Mouse (Mus musculus): ENCODE measurements around the gene Snx8. TPM values are rescaled to one million over a fixed set of nuclear protein-coding genes. Genes with fewer than 3 reads are reported as not detected.

Snx8 gene
- polyA plus RNA-seq, 1 experiment, result 8.7 TPM

- no peaks in the 10 kb centered on the region for H3K4me1 ChIP-seq (ENCODE audit: control insufficient read depth, insufficient read depth, low read length)
Measured at GRCm38 (mm10) chr5:140408801-140409200, 19.7 kb upstream of the Snx8 start.

GRCm38 (mm10) chr5:140406666-140407065 lies 17.6 kb upstream of the Snx8 start:
- no peak for TF ChIP-seq POLR2A (IDR thresholded peaks at IDR 0.05; ENCODE audit: extremely low read depth, insufficient read depth, low read length)
- no peak for TF ChIP-seq CTCF (IDR thresholded peaks at IDR 0.05; ENCODE audit: extremely low read depth, insufficient read depth, low read length)
- Histone ChIP-seq H3K4me3 (ENCODE audit: insufficient read depth, low read length) (no peak overlapping the region), H3K27ac (ENCODE audit: insufficient read depth, low read length) (no peak overlapping the region), H3K4me1 (ENCODE audit: control insufficient read depth, insufficient read depth, low read length) (no peaks in the 10 kb centered on the region)

More at GRCm38 (mm10) chr5:140408801-140409200, 19.7 kb upstream of the Snx8 start:
- Histone ChIP-seq H3K4me3 (ENCODE audit: insufficient read depth, low read length) (no peak overlapping the region), H3K27ac (ENCODE audit: insufficient read depth, low read length) (no peak overlapping the region)
- TF ChIP-seq CTCF (IDR thresholded peaks at IDR 0.05; ENCODE audit: extremely low read depth, insufficient read depth, low read length) (no peak), POLR2A (IDR thresholded peaks at IDR 0.05; ENCODE audit: extremely low read depth, insufficient read depth, low read length) (no peak)

- TF ChIP-seq CTCF (IDR thresholded peaks at IDR 0.05; ENCODE audit: extremely low read depth, insufficient read depth, low read length) (no peak), POLR2A (IDR thresholded peaks at IDR 0.05; ENCODE audit: extremely low read depth, insufficient read depth, low read length) (no peak)
- H3K4me3 ChIP-seq (ENCODE audit: insufficient read depth, low read length), result no peak overlapping the region
- no peaks in the 10 kb centered on the region for H3K4me1 ChIP-seq (ENCODE audit: control insufficient read depth, insufficient read depth, low read length)
- H3K27ac ChIP-seq (ENCODE audit: insufficient read depth, low read length), result no peak overlapping the region
Measured at GRCm38 (mm10) chr5:140405126-140405525, 16.1 kb upstream of the Snx8 start.

GRCm38 (mm10) chr5:140402640-140403270 lies 13.7 kb upstream of the Snx8 start:
- no peak overlapping the region for H3K4me3 ChIP-seq (ENCODE audit: insufficient read depth, low read length)
- no peaks in the 10 kb centered on the region for H3K4me1 ChIP-seq (ENCODE audit: control insufficient read depth, insufficient read depth, low read length)
- H3K27ac ChIP-seq (ENCODE audit: insufficient read depth, low read length), result no peak overlapping the region
- TF ChIP-seq CTCF (IDR thresholded peaks at IDR 0.05; ENCODE audit: extremely low read depth, insufficient read depth, low read length) (no peak), POLR2A (IDR thresholded peaks at IDR 0.05; ENCODE audit: extremely low read depth, insufficient read depth, low read length) (no peak)

DNA sequence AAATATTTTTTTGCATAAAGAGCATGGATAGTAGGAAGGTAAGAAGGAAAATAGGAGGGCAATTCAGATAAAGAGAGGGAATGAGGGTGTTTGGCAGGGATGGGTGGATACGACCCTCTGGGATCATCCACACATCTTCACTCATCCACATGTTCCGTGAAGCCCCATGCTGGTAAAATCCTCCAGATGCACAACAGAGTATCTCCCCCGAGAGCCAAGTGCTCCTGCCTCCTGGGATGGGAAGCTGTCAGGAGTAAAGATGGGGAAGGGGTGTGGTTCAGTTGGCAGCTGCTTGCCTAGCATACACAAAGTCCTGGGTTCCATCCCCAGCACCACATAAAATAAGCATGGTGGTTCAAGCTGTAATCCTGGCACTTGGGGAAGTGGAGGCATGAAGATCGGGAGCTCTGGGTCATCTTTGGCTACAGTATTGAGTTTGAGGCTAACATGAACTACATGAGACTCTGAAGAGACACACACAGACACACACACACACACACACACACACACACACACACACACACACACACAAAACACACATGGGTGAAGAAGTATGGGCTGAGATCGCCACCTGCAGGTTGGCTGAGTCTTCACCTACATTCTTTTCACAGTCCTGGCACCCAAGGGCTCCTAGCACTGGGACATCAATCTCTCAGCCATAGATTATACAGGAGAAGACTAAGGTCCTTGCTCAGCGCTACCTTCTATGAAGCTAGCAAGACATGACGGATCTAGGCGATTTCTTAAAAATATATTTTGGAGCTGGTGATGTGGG lies 7.3 kb upstream of the Snx8 start:
- no peak for TF ChIP-seq POLR2A (IDR thresholded peaks at IDR 0.05; ENCODE audit: extremely low read depth, insufficient read depth, low read length)
- peak; percentile 67 for TF ChIP-seq CTCF (IDR thresholded peaks at IDR 0.05; ENCODE audit: extremely low read depth, insufficient read depth, low read length)
- H3K4me3 ChIP-seq (ENCODE audit: insufficient read depth, low read length), result no peak overlapping the region
- H3K27ac ChIP-seq (ENCODE audit: insufficient read depth, low read length), result no peak overlapping the region
- no peaks in the 10 kb centered on the region for H3K4me1 ChIP-seq (ENCODE audit: control insufficient read depth, insufficient read depth, low read length)

- H3K4me1 ChIP-seq (ENCODE audit: control insufficient read depth, insufficient read depth, low read length), result peaks cover 1% of the 10 kb centered on the region; the same call in 1 of the 2 replicates
- H3K4me3 ChIP-seq (ENCODE audit: insufficient read depth, low read length), result no peak overlapping the region
- H3K27ac ChIP-seq (ENCODE audit: insufficient read depth, low read length), result no peak overlapping the region
- TF ChIP-seq CTCF (IDR thresholded peaks at IDR 0.05; ENCODE audit: extremely low read depth, insufficient read depth, low read length) (no peak), POLR2A (IDR thresholded peaks at IDR 0.05; ENCODE audit: extremely low read depth, insufficient read depth, low read length) (no peak)
Measured at GRCm38 (mm10) chr5:140392701-140393100, 3.6 kb upstream of the Snx8 start.

- H3K27ac ChIP-seq (ENCODE audit: insufficient read depth, low read length), result no peak overlapping the region
- no peak for TF ChIP-seq POLR2A (IDR thresholded peaks at IDR 0.05; ENCODE audit: extremely low read depth, insufficient read depth, low read length)
- TF ChIP-seq CTCF (IDR thresholded peaks at IDR 0.05; ENCODE audit: extremely low read depth, insufficient read depth, low read length), result no peak
- H3K4me1 ChIP-seq (ENCODE audit: control insufficient read depth, insufficient read depth, low read length), result peaks cover 1% of the 10 kb centered on the region; the same call in 1 of the 2 replicates
- H3K4me3 ChIP-seq (ENCODE audit: insufficient read depth, low read length), result no peak overlapping the region
Measured at GRCm38 (mm10) chr5:140391981-140392380, 2.9 kb upstream of the Snx8 start.

GRCm38 (mm10) chr5:140391435-140391834 lies 2.4 kb upstream of the Snx8 start:
- TF ChIP-seq POLR2A (IDR thresholded peaks at IDR 0.05; ENCODE audit: extremely low read depth, insufficient read depth, low read length) (no peak), CTCF (IDR thresholded peaks at IDR 0.05; ENCODE audit: extremely low read depth, insufficient read depth, low read length) (no peak)
- no peak overlapping the region for H3K4me3 ChIP-seq (ENCODE audit: insufficient read depth, low read length)
- H3K4me1 ChIP-seq (ENCODE audit: control insufficient read depth, insufficient read depth, low read length), result peaks cover 1% of the 10 kb centered on the region; the same call in 1 of the 2 replicates
- H3K27ac ChIP-seq (ENCODE audit: insufficient read depth, low read length), result no peak overlapping the region

- Histone ChIP-seq H3K4me3 (ENCODE audit: insufficient read depth, low read length) (peak overlapping the region; percentile 36; the same call in 1 of the 2 replicates), H3K4me1 (ENCODE audit: control insufficient read depth, insufficient read depth, low read length) (peaks cover 1% of the 10 kb centered on the region; the same call in 1 of the 2 replicates), H3K27ac (ENCODE audit: insufficient read depth, low read length) (no peak overlapping the region)
- TF ChIP-seq CTCF (IDR thresholded peaks at IDR 0.05; ENCODE audit: extremely low read depth, insufficient read depth, low read length) (no peak), POLR2A (IDR thresholded peaks at IDR 0.05; ENCODE audit: extremely low read depth, insufficient read depth, low read length) (no peak)
Measured at GRCm38 (mm10) chr5:140389647-140390046, 585 bp upstream of the Snx8 start.
